Mouse (Mus musculus) liver, adult 2 months (tissue): ENCODE measurements around the gene Plcl2. TPM values are rescaled to one million over a fixed set of nuclear protein-coding genes. Genes with fewer than 3 reads are reported as not detected.
A peak's percentile ranks its signal among the peaks of the same experiment; 100 is the strongest.
"Not testable (repeated sequence)": the region's sequence is repeated elsewhere in the genome, so short reads cannot be mapped to it uniquely, and the experiment has no call there.

ENCODE experiments used
- DNase-seq: peaks from one replicate; pipeline ENCODE4 v3.0.0-alpha.2; 2011; ENCODE audit warnings: low read depth, low spot score; ENCODE audit errors: extremely low read depth
- H3K27ac ChIP-seq: fragments of 200-500 bp; replicated peaks from 2 replicates; pipeline ENCODE4 v1.5.1; 2012; ENCODE audit warnings: low read depth, mild to moderate bottlenecking, control low read depth, inconsistent platforms, low read length; ENCODE audit not compliant: insufficient read depth
- H3K27me3 ChIP-seq: fragments of 200-500 bp; 2 replicates; pipeline ENCODE4 v1.6.1; 2012; ENCODE audit warnings: mild to moderate bottlenecking, moderate library complexity, low read length, inconsistent platforms; ENCODE audit not compliant: control insufficient read depth, insufficient read depth
- H3K36me3 ChIP-seq: fragments of 200-500 bp; 2 replicates; pipeline ENCODE4 v1.6.1; 2012; ENCODE audit warnings: low read length, inconsistent platforms; ENCODE audit not compliant: control insufficient read depth, insufficient read depth
- H3K4me1 ChIP-seq: fragments of 200-500 bp; 2 replicates; pipeline ENCODE4 v1.6.1; 2011; ENCODE audit warnings: low read length; ENCODE audit not compliant: control insufficient read depth, insufficient read depth
- H3K4me3 ChIP-seq: fragments of 200-500 bp; 2 replicates; pipeline ENCODE4 v1.5.1; 2011; ENCODE audit warnings: low read depth, mild to moderate bottlenecking, control low read depth, low read length, moderate library complexity; ENCODE audit not compliant: insufficient read depth
- H3K79me2 ChIP-seq: fragments of 200-500 bp; 2 replicates; pipeline ENCODE4 v1.6.1; 2012; ENCODE audit warnings: inconsistent platforms, mild to moderate bottlenecking, low read length, moderate library complexity; ENCODE audit not compliant: control insufficient read depth, insufficient read depth
- H3K9ac ChIP-seq: fragments of 200-500 bp; 2 replicates; pipeline ENCODE4 v1.6.1; 2012; ENCODE audit warnings: low read depth, mild to moderate bottlenecking, control low read depth, inconsistent platforms, low read length
- CTCF ChIP-seq: fragments of 200-500 bp; IDR thresholded peaks from 2 replicates; pipeline ENCODE4 v1.5.1; 2011; ENCODE audit warnings: low read depth, low read length, control low read depth
- POLR2A ChIP-seq: fragments of 200-500 bp; IDR thresholded peaks from 2 replicates; pipeline ENCODE4 v1.6.1; 2011; ENCODE audit warnings: low read length, control low read depth; ENCODE audit not compliant: insufficient read depth; ENCODE audit errors: extremely low read depth
- WGBS: fragments of 180-500 bp; shearing (Covaris S2); methylation state at CpG from one replicate; pipeline ENCODE4 v1.1.7; 2018; 5-methylcytosine and 5-hydroxymethylcytosine counted together
- polyA plus RNA-seq: library from polyadenylated mRNA; depleted of rRNA; stranded (reverse); fragments of >200 nt; gene quantifications from 2 replicates; pipeline ENCODE4 v1.2.3, GENCODE M21; 2012
- total RNA-seq: library from RNA; depleted of rRNA; stranded (reverse); fragments of >200 nt; gene quantifications from 2 replicates; pipeline ENCODE4 v1.2.3, GENCODE M21; 2014

Plcl2 gene
- total and polyA plus RNA-seq, 2 experiments, result 4.2 to 12.4 TPM

GRCm38 (mm10) chr17:50627658-50628057 lies 118.5 kb downstream of the Plcl2 start:
- H3K9ac ChIP-seq, result no peak overlapping the region
- H3K4me3 ChIP-seq, result no peak overlapping the region
- no peak for DNase-seq
- H3K36me3 ChIP-seq, result no peaks in the 10 kb centered on the region
- H3K27ac ChIP-seq, result no peak overlapping the region
- no peaks in the 10 kb centered on the region for H3K4me1 ChIP-seq
- H3K27me3 ChIP-seq, result no peaks in the 10 kb centered on the region
- H3K79me2 ChIP-seq, result no peaks in the 10 kb centered on the region; the same call in 1 of the 2 replicates
- TF ChIP-seq CTCF (no peak), POLR2A (no peak)
- WGBS, result 93% methylated on average over 3 of the region's 3 CpGs

GRCm38 (mm10) chr17:50628716-50629115 lies 119.5 kb downstream of the Plcl2 start:
- no peaks in the 10 kb centered on the region for H3K4me1 ChIP-seq
- H3K9ac ChIP-seq, result no peak overlapping the region
- DNase-seq, result peak; percentile 29
- no peaks in the 10 kb centered on the region for H3K36me3 ChIP-seq
- H3K27ac ChIP-seq, result no peak overlapping the region
- H3K79me2 ChIP-seq, result no peaks in the 10 kb centered on the region; the same call in 1 of the 2 replicates
- TF ChIP-seq POLR2A (no peak), CTCF (no peak)
- no peak overlapping the region for H3K4me3 ChIP-seq
- no peaks in the 10 kb centered on the region for H3K27me3 ChIP-seq

GRCm38 (mm10) chr17:50630992-50631391 lies 121.8 kb downstream of the Plcl2 start:
- DNase-seq, H3K9ac ChIP-seq: not testable (repeated sequence)

GRCm38 (mm10) chr17:50634008-50634871 lies 125.0 kb downstream of the Plcl2 start:
- no peak for TF ChIP-seq CTCF
- no peak for TF ChIP-seq POLR2A
- WGBS, result 89% methylated on average over 7 of the region's 7 CpGs
- H3K27me3 ChIP-seq, result no peaks in the 10 kb centered on the region
- no peaks in the 10 kb centered on the region; the same call in 1 of the 2 replicates for H3K79me2 ChIP-seq
- DNase-seq, result no peak
- no peak overlapping the region for H3K9ac ChIP-seq
- no peak overlapping the region for H3K27ac ChIP-seq
- no peaks in the 10 kb centered on the region for H3K4me1 ChIP-seq
- no peak overlapping the region for H3K4me3 ChIP-seq
- no peaks in the 10 kb centered on the region for H3K36me3 ChIP-seq

More at GRCm38 (mm10) chr17:50630992-50631391, 121.8 kb downstream of the Plcl2 start:
- not testable (repeated sequence) for H3K79me2 ChIP-seq, H3K27ac ChIP-seq, H3K4me3 ChIP-seq, H3K27me3 ChIP-seq, H3K36me3 ChIP-seq, H3K4me1 ChIP-seq

GRCm38 (mm10) chr17:50635961-50636585 lies 126.9 kb downstream of the Plcl2 start:
- Histone ChIP-seq H3K79me2 (no peaks in the 10 kb centered on the region), H3K9ac (no peak overlapping the region), H3K4me1 (no peaks in the 10 kb centered on the region), H3K36me3 (peaks cover 4% of the 10 kb centered on the region; the same call in 1 of the 2 replicates), H3K27ac (no peak overlapping the region), H3K27me3 (no peaks in the 10 kb centered on the region), H3K4me3 (no peak overlapping the region)
- no peak for TF ChIP-seq POLR2A
- TF ChIP-seq CTCF, result no peak
- 78% methylated on average over 8 of the region's 8 CpGs for WGBS
- no peak for DNase-seq

GRCm38 (mm10) chr17:50638791-50639190 lies 129.6 kb downstream of the Plcl2 start:
- WGBS, result 79% methylated on average over 3 of the region's 3 CpGs
- no peak overlapping the region for H3K4me3 ChIP-seq
- no peaks in the 10 kb centered on the region for H3K4me1 ChIP-seq
- TF ChIP-seq CTCF, result no peak
- TF ChIP-seq POLR2A, result no peak
- H3K27me3 ChIP-seq, result no peaks in the 10 kb centered on the region
- no peak overlapping the region for H3K27ac ChIP-seq
- H3K36me3 ChIP-seq, result peaks cover 4% of the 10 kb centered on the region; the same call in 1 of the 2 replicates
- H3K9ac ChIP-seq, result no peak overlapping the region
- DNase-seq, result no peak
- no peaks in the 10 kb centered on the region for H3K79me2 ChIP-seq
